In genomic region chr19:53362967-53363366, GRCm38 (mm10) we compare ENCODE assay signal across 9 mouse cellular contexts. TPM values are rescaled to one million over a fixed set of nuclear protein-coding genes. Genes with fewer than 3 reads are reported as not detected.
DNase-seq lines count a peak whose midpoint lies in the region; ATAC-seq and TF ChIP-seq lines count a peak whose summit lies in the region.
"Had no signal": no experiment of that assay in that cellular context is flagged by ENCODE, and none has a peak within 500 bp of the region (broad histone marks: within the 10 kb centered on the region; RNA-seq: fewer than 3 reads in every experiment).

No protein-coding gene starts in this region.

- no peak overlapping the region for H3K9ac ChIP-seq in midbrain, embryonic 14.5 days (replicated peaks; ENCODE audit: low read length)
- H3K9ac ChIP-seq in midbrain, embryonic 13.5 days (replicated peaks) = no peak overlapping the region

- no peak overlapping the region for H3K4me2 ChIP-seq in midbrain, embryonic 14.5 days (ENCODE audit: low read length)
- no peak overlapping the region for H3K4me2 ChIP-seq in midbrain, embryonic 13.5 days (replicated peaks)

- TF ChIP-seq CTCF in cortical plate, adult 2 months (IDR thresholded peaks at IDR 0.05; ENCODE audit: extremely low read depth, insufficient read depth, low read length) = peak; percentile 46

- no peak overlapping the region for H3K4me3 ChIP-seq in midbrain, embryonic 14.5 days (replicated peaks; ENCODE audit: low read depth, low read length)
- H3K4me3 ChIP-seq in midbrain, embryonic 13.5 days (replicated peaks) = no peak overlapping the region
- H3K4me3 ChIP-seq in cortical plate, adult 2 months (ENCODE audit: insufficient read depth, low read length) = no peak overlapping the region

- no peaks in the 10 kb centered on the region for H3K9me3 ChIP-seq in midbrain, embryonic 14.5 days (ENCODE audit: control insufficient read depth, low read length)
- H3K9me3 ChIP-seq in midbrain, embryonic 13.5 days = no peaks in the 10 kb centered on the region

- ATAC-seq in cerebellum, adult (ENCODE audit: insufficient number of reproducible peaks, low FRiP score, low TSS enrichment) = no peak
- no peak for ATAC-seq in midbrain, embryonic 14.5 days (ENCODE audit: low FRiP score, low TSS enrichment)
- ATAC-seq in midbrain, embryonic 13.5 days = no peak
- ATAC-seq in neutrophil, adult 5-6 weeks (ENCODE audit: extremely low read depth, insufficient number of reproducible peaks, low FRiP score, poor library complexity, severe bottlenecking) = peak; percentile 41; the same call in 1 of the 2 replicates

- no peaks in the 10 kb centered on the region for H3K36me3 ChIP-seq in midbrain, embryonic 14.5 days (ENCODE audit: control insufficient read depth, insufficient read depth, low read length)
- H3K36me3 ChIP-seq in midbrain, embryonic 13.5 days = no peaks in the 10 kb centered on the region

- no peak overlapping the region for H3K27ac ChIP-seq in midbrain, embryonic 14.5 days (replicated peaks; ENCODE audit: low read depth, low read length)
- H3K27ac ChIP-seq in midbrain, embryonic 13.5 days = no peak overlapping the region
- no peak overlapping the region for H3K27ac ChIP-seq in cortical plate, adult 2 months (ENCODE audit: insufficient read depth, low read length)

- H3K4me1 ChIP-seq in midbrain, embryonic 14.5 days (ENCODE audit: control insufficient read depth, insufficient read depth, low read length) = peaks cover 18% of the 10 kb centered on the region; the same call in 1 of the 2 replicates
- H3K4me1 ChIP-seq in midbrain, embryonic 13.5 days (replicated peaks) = peaks cover 49% of the 10 kb centered on the region
- H3K4me1 ChIP-seq in cortical plate, adult 2 months (ENCODE audit: control insufficient read depth, insufficient read depth, low read length) = peaks cover 15% of the 10 kb centered on the region; the same call in 1 of the 2 replicates

- H3K27me3 ChIP-seq in midbrain, embryonic 14.5 days (ENCODE audit: control insufficient read depth, insufficient read depth, low read length) = no peaks in the 10 kb centered on the region
- no peaks in the 10 kb centered on the region for H3K27me3 ChIP-seq in midbrain, embryonic 13.5 days

- DNase-seq in cerebellum, adult 11-12 months = peak; percentile 62
- DNase-seq in midbrain, embryonic 14.5 days = peak; percentile 39
- DNase-seq in right cerebral cortex, postnatal 36 days (ENCODE audit: low spot score in 2 of 2) = no peak
- no peak for DNase-seq in adrenal gland, postnatal 25 days

- no peak for TF ChIP-seq POLR2A in cortical plate, adult 2 months (IDR thresholded peaks at IDR 0.05; ENCODE audit: extremely low read depth, insufficient read depth, low read length)

- WGBS in midbrain, embryonic 14.5 days = 50% methylated on average over 2 of the region's 2 CpGs
- WGBS in midbrain, embryonic 13.5 days = 47% methylated on average over 2 of the region's 2 CpGs

RNA-seq across cellular contexts. Expression of gene Gm10197, which starts 8.6 kb away (rescaled TPM):
- 4.4 TPM in 1 of 2 replicates, not detected in the other for polyA plus RNA-seq in midbrain, embryonic 14.5 days (2014; fragmentation: Nextera tagmentation; extraction: Ambion mirVana)
- polyA plus RNA-seq in midbrain, embryonic 13.5 days (2015; fragmentation: Nextera tagmentation; extraction: Ambion mirVana) = not detected in 2 replicates
- polyA plus RNA-seq in cortical plate, adult 2 months (2012; rRNA removed) = not detected in 2 replicates
- total RNA-seq in neutrophil, adult 5-6 weeks (2017) = not detected in 2 replicates
- not detected in 2 replicates for total RNA-seq in adrenal gland, postnatal 25 days (2021)
- total RNA-seq: hematopoietic stem cell, adult 5-6 weeks had no signal

RNA-seq across cellular contexts. Expression of gene Smndc1, which starts 27.4 kb away (rescaled TPM):
- polyA plus RNA-seq in midbrain, embryonic 14.5 days (2014; fragmentation: Nextera tagmentation; extraction: Ambion mirVana) = 37.2 and 42.0 TPM in 2 replicates
- polyA plus RNA-seq in midbrain, embryonic 13.5 days (2015; fragmentation: Nextera tagmentation; extraction: Ambion mirVana) = 42.6 and 46.8 TPM in 2 replicates
- 19.9 TPM in 2 replicates for polyA plus RNA-seq in cortical plate, adult 2 months (2012; rRNA removed)
- total RNA-seq in neutrophil, adult 5-6 weeks (2017) = 41.6 and 45.5 TPM in 2 replicates
- 44.9 and 49.6 TPM in 2 replicates for total RNA-seq in adrenal gland, postnatal 25 days (2021)

RNA-seq across cellular contexts. Expression of gene Mxi1, which starts 52.6 kb away (rescaled TPM):
- polyA plus RNA-seq in midbrain, embryonic 14.5 days (2014; fragmentation: Nextera tagmentation; extraction: Ambion mirVana) = 51.0 and 59.3 TPM in 2 replicates
- polyA plus RNA-seq in midbrain, embryonic 13.5 days (2015; fragmentation: Nextera tagmentation; extraction: Ambion mirVana) = 32.4 and 50.7 TPM in 2 replicates
- polyA plus RNA-seq in cortical plate, adult 2 months (2012; rRNA removed) = 81.0 and 82.8 TPM in 2 replicates
- total RNA-seq in neutrophil, adult 5-6 weeks (2017) = 108 and 112 TPM in 2 replicates
- total RNA-seq in adrenal gland, postnatal 25 days (2021) = 33.6 and 40.2 TPM in 2 replicates

Comparison
In these comparisons a context has a peak if more than half of its experiments do, and no peak if none do; other contexts are left out.
1. DNase-seq: peak in cerebellum, adult 11-12 months (single experiment) and midbrain, embryonic 14.5 days (single experiment); none in right cerebral cortex, postnatal 36 days (0 of 2) and adrenal gland, postnatal 25 days (single experiment).